Mouse (Mus musculus) C3H10T1/2 (cell line): ENCODE results near the gene Ascl2. TPM values are rescaled to one million over a fixed set of nuclear protein-coding genes. Genes with fewer than 3 reads are reported as not detected.

Source experiments
- polyA plus RNA-seq, 2 experiments: library from polyadenylated mRNA; unstranded; fragments of >200 nt; fragmentation: generic; extraction: Trizol; gene quantifications; one replicate each; pipeline ENCODE4 v1.2.1; 2012; ENCODE audit warnings: missing spikeins in 2 of 2

The Ascl2 gene
- polyA plus RNA-seq = under 1 TPM in 1 of 2 experiments, not detected in 1; 0.02 TPM

DNA sequence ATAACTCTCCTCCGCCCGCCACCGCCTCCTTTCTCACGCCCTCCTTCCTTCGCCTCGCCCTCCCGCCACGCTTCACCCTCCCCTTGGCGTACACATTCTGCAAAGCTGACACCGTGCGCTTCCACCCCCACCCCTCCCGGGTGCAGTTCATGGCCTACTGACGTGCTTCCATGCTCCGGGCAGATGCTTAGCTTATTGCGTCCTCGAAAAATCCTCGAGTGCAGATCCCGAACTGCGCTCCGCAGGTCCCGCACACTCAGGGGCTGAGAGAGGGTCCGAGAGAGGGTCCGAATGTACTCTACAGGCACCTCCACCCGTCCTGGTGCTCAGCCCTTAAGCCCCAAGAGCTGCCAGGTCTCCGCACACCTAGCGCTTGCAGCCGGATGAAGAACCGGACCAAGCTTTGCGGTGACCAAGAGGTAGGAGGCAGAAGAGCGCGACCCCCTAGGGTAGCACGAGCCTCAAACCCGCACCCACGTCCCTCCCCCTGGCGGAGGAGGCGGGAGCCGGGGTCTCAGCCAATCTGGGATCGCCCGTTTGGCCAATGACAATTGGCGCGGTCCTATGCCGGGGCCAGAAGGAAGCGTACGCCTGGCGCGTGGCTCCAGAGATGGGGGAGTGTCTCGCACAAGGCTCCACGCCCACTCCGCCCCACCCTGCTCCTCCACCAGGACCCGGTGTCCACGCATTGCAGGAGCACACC, at the start of gene Ascl2:
TSS of gene Ascl2 (minus strand) at position 456 of the 703 bp plus-strand sequence.

DNA sequence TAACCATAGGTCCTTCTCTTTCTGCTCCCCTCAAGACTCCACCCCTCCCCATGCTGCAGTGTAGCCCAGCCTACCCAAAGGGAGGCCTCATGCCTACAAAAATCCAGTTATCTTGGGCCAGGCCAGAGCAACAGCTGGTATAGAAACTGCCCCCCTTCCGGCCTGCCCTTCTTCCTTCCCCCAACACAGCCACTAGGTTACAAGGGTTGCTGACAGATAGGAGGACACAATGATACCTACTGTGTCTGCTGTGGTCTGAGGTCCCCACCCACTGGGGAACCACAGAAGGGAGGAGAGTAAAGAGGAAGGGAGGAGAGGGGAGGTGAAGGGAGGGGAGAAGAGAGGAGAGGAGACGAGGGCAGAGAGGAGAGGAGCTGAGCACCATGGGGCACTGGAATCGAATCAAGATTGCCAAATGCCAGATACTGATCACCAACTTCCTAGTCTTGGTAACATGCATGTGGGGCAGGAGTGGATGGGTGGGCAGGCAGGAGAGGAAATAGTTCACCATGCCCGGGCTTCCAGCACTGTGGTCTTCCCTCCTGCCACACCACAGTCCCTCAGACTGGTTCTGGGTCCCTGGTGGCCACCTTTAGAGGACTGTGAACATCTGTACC, 35.8 kb upstream of the Ascl2 start, which contains the start of gene Tspan32:
TSS of gene Tspan32 (plus strand) at position 320 of the 617 bp plus-strand sequence.

DNA sequence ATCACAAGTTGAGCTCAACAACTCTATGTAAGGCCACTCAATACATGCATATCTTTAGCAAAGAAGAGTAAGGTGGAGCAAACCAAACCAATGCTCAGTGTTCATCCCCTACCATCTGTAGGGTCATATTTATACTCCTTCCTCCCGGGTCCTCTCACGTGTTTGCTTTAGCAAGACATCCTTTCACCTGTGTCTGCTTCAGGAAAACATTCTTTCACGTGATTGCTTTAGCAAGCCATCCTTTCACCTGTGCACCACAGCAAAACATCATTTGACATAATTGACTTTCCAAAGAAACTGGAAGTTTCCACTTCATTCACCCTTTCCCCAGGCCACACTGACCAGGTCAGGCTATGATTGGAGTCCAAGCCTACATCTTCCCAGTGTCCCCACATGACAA, 38.0 kb downstream of the Ascl2 start, which contains the start of gene Th:
TSS of gene Th (minus strand) at position 101 of the 400 bp plus-strand sequence.

Other genes starting within 250 kb of the Ascl2 start
- not detected for gene Ins2, start 225.9 kb downstream of the Ascl2 start, polyA plus RNA-seq
- not detected for gene Th, start 38.1 kb downstream of the Ascl2 start, polyA plus RNA-seq
- gene Tspan32, start 35.8 kb upstream of the Ascl2 start, polyA plus RNA-seq = 1 to 10 TPM in 1 of 2 experiments, under 1 TPM in 1; 0.67 to 6.4 TPM
- 100 to 1,000 TPM; 138 to 650 TPM for gene Cd81, start 83.5 kb upstream of the Ascl2 start, polyA plus RNA-seq
- 10 to 100 TPM; 66.1 to 74.1 TPM for gene Tssc4, start 100.0 kb upstream of the Ascl2 start, polyA plus RNA-seq
- 1 to 10 TPM in 1 of 2 experiments, under 1 TPM in 1; 0.36 to 2.3 TPM for gene Trpm5, start 125.4 kb upstream of the Ascl2 start, polyA plus RNA-seq
- not detected for gene Kcnq1, start 137.1 kb upstream of the Ascl2 start, polyA plus RNA-seq